Mouse (Mus musculus) cerebellum, postnatal 4 days (tissue): Measurements from ENCODE around the gene Bpifc.
A peak's percentile ranks its signal among the peaks of the same experiment; 100 is the strongest.

Experiments used
- DNase-seq, 2 experiments: peaks; one replicate each; pipeline ENCODE4 v3.0.0; 2022; ENCODE audit warnings: low spot score in 2 of 2, mixed read lengths in 1 of 2

Bpifc gene

DNA sequence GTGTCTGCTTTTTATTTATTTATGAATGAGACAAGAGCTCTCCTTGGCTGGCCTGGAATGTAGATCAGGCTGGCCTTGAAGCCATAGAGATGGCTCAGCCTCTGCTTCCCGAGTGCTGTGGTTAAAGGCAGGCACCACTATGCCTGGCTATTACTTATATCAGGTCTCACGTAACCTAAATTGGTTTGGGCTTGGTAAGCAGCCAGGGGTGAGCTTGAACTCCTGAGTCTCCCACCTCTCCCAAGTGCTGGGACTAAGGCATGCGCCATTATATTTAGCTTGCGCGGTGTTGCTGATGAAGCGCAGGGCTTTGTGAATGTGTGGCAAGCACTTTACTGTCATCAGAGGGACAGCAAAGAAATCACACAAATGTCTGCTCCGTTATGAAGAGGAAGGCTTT is 6.1 kb upstream of the Bpifc start:
- DNase-seq = no peak

- no peak for DNase-seq
Observed at GRCm38 (mm10) chr10:86011172-86011571, 523 bp downstream of the Bpifc start.

GRCm38 (mm10) chr10:86010636-86011035 is 1.1 kb downstream of the Bpifc start:
- DNase-seq = no peak

DNA sequence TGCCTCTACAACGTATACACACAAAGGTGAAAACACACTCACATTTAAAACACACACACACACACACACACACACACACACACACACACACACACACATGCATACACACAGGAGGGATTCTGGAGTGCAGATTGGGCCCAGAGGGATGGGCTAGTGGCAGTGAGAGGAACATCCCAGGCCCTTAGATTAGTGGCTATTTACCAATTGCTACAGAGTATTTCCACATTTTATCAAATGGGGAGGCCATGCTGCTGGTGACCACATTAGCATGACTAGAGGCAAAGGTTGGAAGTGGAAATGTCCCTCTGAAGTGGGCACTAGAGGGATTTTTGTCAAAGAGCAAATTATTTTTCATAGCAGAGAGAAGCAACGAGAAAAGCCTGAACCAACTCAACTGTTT is 2.0 kb downstream of the Bpifc start:
- no peak for DNase-seq

GRCm38 (mm10) chr10:86006455-86006854 is 5.2 kb downstream of the Bpifc start:
- DNase-seq = no peak

GRCm38 (mm10) chr10:86000447-86000846 is 11.2 kb downstream of the Bpifc start:
- no peak for DNase-seq

GRCm38 (mm10) chr10:85994543-85995104 is 17.1 kb downstream of the Bpifc start:
- no peak for DNase-seq

GRCm38 (mm10) chr10:85993836-85994235 is 17.9 kb downstream of the Bpifc start:
- no peak for DNase-seq

GRCm38 (mm10) chr10:85992412-85992811 is 19.3 kb downstream of the Bpifc start:
- DNase-seq = no peak

DNA sequence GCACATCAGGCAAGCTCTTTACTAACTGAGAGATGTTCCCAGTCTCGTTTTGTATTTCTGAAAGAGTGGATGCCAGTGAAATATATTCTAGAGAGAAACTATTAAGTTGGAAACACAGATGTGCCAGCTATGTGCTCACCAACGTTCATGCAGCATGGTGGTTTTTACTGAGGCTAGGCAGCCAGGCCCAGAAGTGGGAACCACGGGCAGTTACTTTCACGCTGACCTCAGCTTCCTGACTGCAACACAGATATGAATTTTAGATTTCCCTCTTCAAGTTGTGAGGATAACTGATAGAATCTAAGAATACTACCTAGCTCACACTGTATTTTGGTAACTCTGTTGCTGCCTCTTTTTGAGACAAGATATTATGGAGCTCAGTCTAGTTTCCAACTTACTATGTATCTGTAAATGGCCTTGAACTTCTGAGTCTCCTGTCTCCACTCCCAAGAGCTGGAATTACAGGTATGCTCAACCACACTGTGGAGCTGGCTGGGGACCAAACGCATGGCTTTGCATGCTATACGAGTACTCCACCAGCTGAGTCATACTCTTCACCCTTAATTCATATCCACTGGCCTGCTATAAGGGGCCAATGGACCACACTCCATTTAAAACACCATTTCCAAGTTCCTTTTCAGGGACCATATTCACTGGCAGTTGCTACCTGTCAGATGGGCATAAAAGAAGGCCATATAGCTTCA is 22.1 kb downstream of the Bpifc start:
- DNase-seq = no peak

GRCm38 (mm10) chr10:85972915-85973314 is 38.8 kb downstream of the Bpifc start:
- DNase-seq = peak in 1 of 2 experiments; percentile 5

GRCm38 (mm10) chr10:85971826-85972225 is 39.9 kb downstream of the Bpifc start:
- no peak for DNase-seq

DNA sequence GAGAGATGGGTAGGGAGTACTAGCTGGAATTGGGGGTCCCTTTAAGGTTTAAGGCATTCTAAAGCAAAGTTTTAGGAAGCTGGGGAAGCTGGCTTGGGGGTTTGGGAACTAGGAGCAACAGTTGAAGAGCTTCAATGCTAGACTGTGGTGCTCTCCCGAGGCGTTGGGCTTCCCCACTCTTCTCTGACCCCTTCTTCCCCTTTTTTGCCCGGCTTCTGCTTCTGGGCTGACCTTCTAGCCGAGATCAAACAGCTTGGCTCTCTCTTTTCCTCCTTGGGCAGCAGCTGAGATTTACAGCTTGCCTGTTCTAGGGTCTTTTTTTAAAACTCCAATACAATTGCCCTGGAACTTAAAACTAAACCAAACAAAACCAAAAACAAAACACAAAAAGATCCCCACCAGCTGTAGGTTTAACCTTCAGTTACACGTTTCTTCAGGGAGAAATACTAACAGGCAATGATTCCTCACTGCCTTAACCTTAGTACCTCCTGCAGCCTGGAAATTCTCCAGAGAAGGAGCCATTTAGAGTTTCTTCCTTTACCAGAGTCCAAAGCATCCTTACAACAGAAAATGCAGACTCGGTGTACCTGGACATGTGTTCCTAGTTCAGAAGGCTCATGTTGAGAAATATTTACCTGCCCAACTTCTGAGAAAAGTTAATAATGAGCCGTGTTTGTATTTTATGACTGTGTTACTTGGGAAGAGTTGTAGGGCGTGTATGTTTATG is 41.6 kb downstream of the Bpifc start:
- DNase-seq = no peak

DNA sequence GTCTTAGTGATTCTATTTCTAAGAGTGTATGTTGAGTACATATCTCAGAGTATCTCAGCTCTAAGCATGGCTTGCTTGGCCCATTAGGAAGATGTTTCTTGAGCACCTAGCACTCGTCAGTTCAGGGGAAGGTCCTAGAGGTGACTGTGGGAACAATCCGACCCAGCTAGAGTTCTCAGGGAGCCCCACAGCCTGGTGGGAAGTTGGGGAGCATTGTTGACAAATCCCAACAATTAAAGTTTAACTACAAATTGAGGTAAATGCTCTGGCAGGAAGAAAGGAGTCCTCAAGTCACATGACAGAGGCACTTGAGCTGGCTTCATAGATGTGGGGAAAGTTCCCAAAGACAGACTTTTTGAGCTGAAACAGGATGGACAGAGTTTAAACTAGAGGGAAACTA is 43.0 kb downstream of the Bpifc start:
- DNase-seq = no peak

GRCm38 (mm10) chr10:85968157-85968634 is 43.5 kb downstream of the Bpifc start:
- peak; percentile 89 to 93 for DNase-seq

- DNase-seq = no peak
Observed at GRCm38 (mm10) chr10:85967411-85968156, 44.1 kb downstream of the Bpifc start.

DNA sequence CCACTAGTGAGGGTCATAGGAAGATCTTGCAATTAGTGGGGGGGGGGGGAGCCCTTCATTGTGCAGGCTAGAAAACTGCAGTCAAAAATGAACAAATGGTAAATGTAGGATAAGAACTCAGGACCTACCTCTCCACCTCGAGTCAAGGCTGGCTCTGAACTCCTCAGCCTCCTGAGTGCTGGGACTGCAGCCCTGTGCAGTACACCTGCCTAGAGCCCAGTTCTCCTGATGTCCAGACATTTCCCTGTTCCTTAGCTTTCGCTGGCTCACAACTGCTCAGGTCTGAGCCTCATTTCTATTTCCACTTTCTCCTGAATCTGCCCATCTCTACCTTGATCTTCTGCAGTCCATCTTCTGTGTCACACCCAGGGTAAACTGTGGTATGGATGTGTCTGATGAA is 45.2 kb downstream of the Bpifc start:
- no peak for DNase-seq

DNA sequence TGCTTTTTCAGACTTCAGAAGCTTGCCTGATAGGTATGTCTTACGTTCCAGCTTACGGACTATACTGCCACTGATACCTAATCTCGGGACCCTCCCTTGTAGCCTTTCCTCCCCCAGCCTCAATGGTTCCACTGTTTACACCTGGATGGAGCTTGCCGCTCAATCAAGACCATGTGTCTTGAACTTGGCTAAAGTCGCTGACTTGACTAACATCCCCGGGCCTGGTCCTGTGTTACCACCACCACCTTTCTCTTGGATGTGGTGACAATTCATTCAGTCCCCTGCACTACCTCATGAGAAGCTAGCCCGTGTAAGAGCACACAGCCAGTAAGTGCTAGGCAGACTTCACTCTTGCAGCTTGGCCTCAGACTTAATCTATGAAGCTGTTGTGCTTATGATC is 47.4 kb downstream of the Bpifc start:
- DNase-seq = no peak

DNA sequence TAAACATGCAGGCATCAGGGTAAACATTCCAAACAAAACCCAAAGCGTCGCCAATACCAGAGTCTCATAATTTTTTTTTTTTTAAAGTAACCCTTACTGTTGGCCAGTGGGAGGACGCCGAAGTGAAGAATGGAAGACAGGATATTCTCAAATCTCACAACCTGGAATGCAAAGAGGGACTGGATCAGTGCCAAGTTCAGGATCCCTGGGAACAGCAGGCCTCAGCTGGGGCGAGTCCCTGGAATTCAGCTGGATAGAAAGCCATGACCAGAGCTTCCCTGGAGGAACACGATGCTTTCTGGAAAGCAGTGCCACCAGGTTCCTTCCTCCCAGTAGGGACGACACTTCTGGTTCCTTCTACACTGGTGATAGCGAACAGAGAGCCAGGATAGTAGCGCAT is 48.8 kb downstream of the Bpifc start:
- DNase-seq = no peak

DNA sequence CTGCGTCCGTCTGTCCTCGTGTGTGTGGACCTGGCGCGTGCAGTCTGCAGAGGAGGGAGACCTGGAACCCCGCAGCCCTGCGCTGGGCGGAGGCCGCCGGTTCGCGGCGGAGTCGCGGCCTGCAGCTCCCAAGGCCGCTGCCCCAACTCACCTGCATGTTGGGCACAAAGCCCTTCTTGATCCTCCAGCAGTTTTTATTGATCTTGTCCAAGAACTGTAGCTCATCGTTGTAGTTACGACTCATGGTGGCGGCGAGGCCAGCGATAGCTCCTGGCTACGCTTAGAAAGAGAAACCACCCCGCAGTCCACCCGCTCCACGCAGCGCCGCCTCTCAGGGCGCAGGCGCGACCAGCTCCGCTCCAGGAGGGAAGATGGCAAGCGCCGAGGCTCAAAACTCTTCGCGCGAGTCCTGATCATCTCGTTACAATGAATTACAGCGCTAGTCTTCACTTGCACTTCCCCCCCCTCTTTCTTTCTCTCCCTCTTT is 54.2 kb downstream of the Bpifc start, which contains the start of gene Rtcb:
Gene Rtcb, minus strand, starts transcription at position 360 of the 487 bp plus-strand sequence.
- DNase-seq = peak; percentile 99

- peak in 1 of 2 experiments; percentile 2 for DNase-seq
Observed at GRCm38 (mm10) chr10:85956871-85957419, 54.8 kb downstream of the Bpifc start.

- DNase-seq = no peak
Observed at GRCm38 (mm10) chr10:85954429-85954828, 57.3 kb downstream of the Bpifc start.
